Mouse (Mus musculus) lung, embryonic 14.5 days (tissue): ENCODE results near the gene Dlg2. TPM values are rescaled to one million over a fixed set of nuclear protein-coding genes. Genes with fewer than 3 reads are reported as not detected.

Source experiments
- ATAC-seq: fragments of 200-750 bp; cut with Nextera tagmentation; 2 replicates; pipeline ENCODE4 v1.8.0; 2017; ENCODE audit warnings: mild to moderate bottlenecking, moderate TSS enrichment, moderate library complexity; ENCODE audit not compliant: insufficient read depth
- DNase-seq: peaks from one replicate; pipeline ENCODE4 v3.0.0-alpha.2; 2015
- H3K27ac ChIP-seq: fragments of 300-500 bp; sonication (generic); 2 replicates; pipeline ENCODE4 v1.5.1; 2014; ENCODE audit warnings: low read depth, mild to moderate bottlenecking, moderate library complexity
- H3K27me3 ChIP-seq: fragments of 300-500 bp; sonication (generic); 2 replicates; pipeline ENCODE4 v1.6.1; 2014; ENCODE audit warnings: low read length, control low read depth; ENCODE audit not compliant: insufficient read depth
- H3K36me3 ChIP-seq: fragments of 300-500 bp; sonication (generic); 2 replicates; pipeline ENCODE4 v1.6.1; 2014; ENCODE audit warnings: control low read depth; ENCODE audit not compliant: insufficient read depth
- H3K4me1 ChIP-seq: fragments of 300-500 bp; sonication (generic); 2 replicates; pipeline ENCODE4 v1.6.1; 2014; ENCODE audit warnings: antibody characterized with exemption, control low read depth; ENCODE audit not compliant: insufficient read depth
- H3K4me2 ChIP-seq: fragments of 300-500 bp; sonication (generic); 2 replicates; pipeline ENCODE4 v1.6.1; 2014; ENCODE audit warnings: mild to moderate bottlenecking
- H3K4me3 ChIP-seq: fragments of 300-500 bp; sonication (generic); 2 replicates; pipeline ENCODE4 v1.5.1; 2014; ENCODE audit warnings: low read depth, low read length
- H3K9ac ChIP-seq: fragments of 300-500 bp; sonication (generic); 2 replicates; pipeline ENCODE4 v1.6.1; 2014
- H3K9me3 ChIP-seq: fragments of 300-500 bp; sonication (generic); 2 replicates; pipeline ENCODE4 v1.6.1; 2016; ENCODE audit warnings: low read depth, low read length, control low read depth
- CTCF ChIP-seq: IDR thresholded peaks from 2 replicates; pipeline ENCODE4 v1.5.1; 2016; ENCODE audit warnings: antibody characterized with exemption, low read depth
- WGBS: fragments of 180-500 bp; shearing (Covaris S2); extraction: QIAGEN DNeasy Blood & Tissue Kit; methylation state at CpG from one replicate; pipeline ENCODE4 v1.1.7; 2014; 5-methylcytosine and 5-hydroxymethylcytosine counted together
- polyA plus RNA-seq: library from polyadenylated mRNA; unstranded; fragments of >200 nt; fragmentation: Nextera tagmentation; extraction: Ambion mirVana; gene quantifications from 2 replicates; pipeline ENCODE4 v1.2.1, GENCODE M21; 2014

The Dlg2 gene
- polyA plus RNA-seq, 1 experiment from 2014 or later, result 0.25 TPM

DNA sequence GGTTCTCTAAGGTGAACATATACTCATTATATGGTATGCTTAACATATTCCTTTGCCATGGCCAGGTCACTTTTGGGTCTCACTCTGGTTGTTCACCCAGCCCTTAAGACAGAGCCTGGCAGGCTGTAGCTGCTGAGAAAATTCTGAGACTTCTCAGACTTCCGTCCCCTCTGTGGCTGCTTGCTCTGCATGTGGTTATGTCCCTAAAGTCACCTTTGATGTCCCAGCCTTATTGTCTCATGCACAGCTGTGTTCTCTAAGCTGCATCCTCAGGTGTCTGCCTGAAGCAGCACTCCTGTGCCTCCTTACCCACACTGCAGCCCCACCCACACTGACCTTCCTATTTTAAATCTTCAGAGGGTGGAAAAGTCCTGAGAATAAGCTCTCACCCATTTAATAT, 1922.4 kb downstream of the Dlg2 start:
- H3K4me3 ChIP-seq, result no peak overlapping the region
- H3K9me3 ChIP-seq, result no peaks in the 10 kb centered on the region
- no peak overlapping the region for H3K9ac ChIP-seq
- no peaks in the 10 kb centered on the region for H3K36me3 ChIP-seq
- ATAC-seq, result no peak
- no peaks in the 10 kb centered on the region for H3K27me3 ChIP-seq
- H3K4me2 ChIP-seq, result no peak overlapping the region
- 68% methylated on average over 1 of the region's 1 CpGs for WGBS
- TF ChIP-seq CTCF, result no peak
- no peak overlapping the region for H3K27ac ChIP-seq
- no peak for DNase-seq
- no peaks in the 10 kb centered on the region for H3K4me1 ChIP-seq

DNA sequence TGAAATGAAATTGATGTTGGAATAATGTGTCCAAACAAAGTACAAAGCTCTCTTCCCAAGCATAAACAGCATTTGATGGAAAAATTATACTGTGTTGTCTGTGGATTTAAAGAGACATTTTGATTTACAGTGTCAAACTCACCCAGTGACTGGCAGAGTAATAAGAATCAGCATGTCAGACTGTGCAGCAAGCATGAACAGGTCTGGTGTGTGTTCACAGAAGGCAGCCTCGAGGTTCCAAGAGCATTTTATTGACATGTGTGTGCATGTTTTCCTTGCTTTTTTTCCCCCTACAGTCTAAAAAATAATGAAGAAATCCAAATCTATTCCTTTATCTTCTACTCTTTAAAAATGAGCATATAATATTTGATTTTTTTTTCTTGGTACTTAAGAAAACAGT, 1924.1 kb downstream of the Dlg2 start:
- TF ChIP-seq CTCF, result no peak
- ATAC-seq (no peak), DNase-seq (no peak)
- Histone ChIP-seq H3K9ac (no peak overlapping the region), H3K9me3 (no peaks in the 10 kb centered on the region), H3K4me2 (no peak overlapping the region), H3K4me3 (no peak overlapping the region), H3K27ac (no peak overlapping the region), H3K36me3 (no peaks in the 10 kb centered on the region), H3K27me3 (no peaks in the 10 kb centered on the region), H3K4me1 (no peaks in the 10 kb centered on the region)
- 45% methylated on average over 1 of the region's 1 CpGs for WGBS

DNA sequence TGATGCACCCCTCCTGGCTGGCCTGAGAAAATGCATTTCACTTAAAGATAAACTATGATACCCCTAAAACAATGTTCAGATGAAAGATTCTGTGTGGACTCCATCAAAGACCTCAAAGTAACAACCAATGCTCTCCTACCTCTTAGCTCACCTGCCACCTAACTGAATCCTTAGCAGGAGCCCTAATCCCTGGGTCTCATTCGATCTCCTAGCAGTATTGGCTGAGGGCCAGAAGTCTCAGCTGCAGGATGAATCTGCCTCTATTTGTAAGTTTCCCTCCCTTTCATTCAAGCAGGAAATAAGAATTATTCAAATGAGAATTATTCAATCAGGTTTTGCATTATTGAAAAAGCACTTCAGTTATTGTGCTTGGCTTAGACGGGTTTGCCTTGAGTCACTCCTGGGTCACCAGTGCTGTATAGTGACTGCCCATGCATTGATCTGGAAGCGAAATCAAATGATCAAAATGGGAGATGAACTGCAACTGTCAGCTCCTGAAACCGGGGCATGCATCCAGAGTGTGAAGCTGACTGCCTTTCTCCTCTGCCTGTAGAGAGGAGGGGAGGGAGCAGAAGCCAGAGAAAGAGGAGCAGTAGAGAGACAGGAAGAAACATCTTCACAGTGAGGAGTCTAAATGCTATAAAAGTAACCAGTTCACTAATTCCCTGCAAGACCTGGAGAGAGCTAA, 1924.7 kb downstream of the Dlg2 start:
- no peaks in the 10 kb centered on the region for H3K36me3 ChIP-seq
- no peak for TF ChIP-seq CTCF
- no peak overlapping the region for H3K27ac ChIP-seq
- ATAC-seq, result no peak
- H3K27me3 ChIP-seq, result no peaks in the 10 kb centered on the region
- no peak overlapping the region for H3K4me2 ChIP-seq
- no peak overlapping the region for H3K4me3 ChIP-seq
- H3K9me3 ChIP-seq, result no peaks in the 10 kb centered on the region
- WGBS, result 55% methylated on average over 4 of the region's 4 CpGs
- no peak overlapping the region for H3K9ac ChIP-seq
- no peak for DNase-seq
- H3K4me1 ChIP-seq, result no peaks in the 10 kb centered on the region

DNA sequence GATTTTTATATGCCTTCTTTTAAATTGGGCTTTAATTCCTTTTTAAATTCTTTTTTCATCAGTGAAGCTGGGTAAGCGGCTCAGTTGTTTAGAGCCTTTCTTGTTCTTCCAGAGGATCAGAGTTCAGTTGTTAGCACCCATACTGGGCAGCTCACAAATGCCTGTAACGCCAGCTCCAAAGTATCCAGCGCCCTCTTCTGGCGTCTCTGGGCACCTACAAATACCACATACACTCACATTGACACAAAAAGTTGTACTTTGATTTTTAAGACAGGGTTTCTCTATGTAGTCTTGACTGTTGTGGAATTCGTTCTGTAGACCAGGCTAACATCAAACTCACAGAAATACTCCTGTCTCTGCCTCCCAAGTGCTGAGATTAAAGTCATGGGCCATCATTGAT, 1932.0 kb downstream of the Dlg2 start:
- ATAC-seq (no peak), DNase-seq (no peak)
- no peak overlapping the region for H3K4me2 ChIP-seq
- H3K36me3 ChIP-seq, result no peaks in the 10 kb centered on the region
- no peak overlapping the region for H3K4me3 ChIP-seq
- no peak for TF ChIP-seq CTCF
- H3K4me1 ChIP-seq, result no peaks in the 10 kb centered on the region
- H3K27me3 ChIP-seq, result no peaks in the 10 kb centered on the region
- H3K9ac ChIP-seq, result no peak overlapping the region
- H3K27ac ChIP-seq, result no peak overlapping the region
- H3K9me3 ChIP-seq, result no peaks in the 10 kb centered on the region
- WGBS, result 66% methylated on average over 5 of the region's 5 CpGs

DNA sequence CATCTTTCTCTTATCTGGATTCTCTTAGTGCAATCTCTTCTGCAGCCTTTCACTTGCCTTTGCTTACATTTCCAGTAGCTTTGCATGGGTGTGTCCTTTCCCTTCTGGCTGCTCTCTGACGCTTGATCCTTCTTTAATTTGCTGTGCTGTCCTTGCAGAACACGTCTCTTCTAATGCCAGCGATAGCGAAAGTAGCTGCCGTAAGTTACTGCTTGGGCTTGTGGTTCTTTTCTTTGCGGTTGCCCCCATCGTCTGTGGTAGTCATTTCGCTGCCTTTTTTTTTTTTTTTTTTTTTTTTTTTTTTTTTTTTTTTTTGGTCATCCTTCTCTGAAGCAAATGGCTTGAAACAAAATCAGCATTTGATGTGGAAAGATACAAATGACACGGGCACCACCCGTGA, 1944.0 kb downstream of the Dlg2 start:
- Histone ChIP-seq H3K4me1 (no peaks in the 10 kb centered on the region), H3K9me3 (no peaks in the 10 kb centered on the region), H3K36me3 (no peaks in the 10 kb centered on the region), H3K27ac (no peak overlapping the region), H3K9ac (no peak overlapping the region), H3K4me3 (no peak overlapping the region), H3K27me3 (no peaks in the 10 kb centered on the region), H3K4me2 (no peak overlapping the region)
- ATAC-seq (no peak), DNase-seq (no peak)
- WGBS, result 65% methylated on average over 10 of the region's 10 CpGs
- no peak for TF ChIP-seq CTCF

DNA sequence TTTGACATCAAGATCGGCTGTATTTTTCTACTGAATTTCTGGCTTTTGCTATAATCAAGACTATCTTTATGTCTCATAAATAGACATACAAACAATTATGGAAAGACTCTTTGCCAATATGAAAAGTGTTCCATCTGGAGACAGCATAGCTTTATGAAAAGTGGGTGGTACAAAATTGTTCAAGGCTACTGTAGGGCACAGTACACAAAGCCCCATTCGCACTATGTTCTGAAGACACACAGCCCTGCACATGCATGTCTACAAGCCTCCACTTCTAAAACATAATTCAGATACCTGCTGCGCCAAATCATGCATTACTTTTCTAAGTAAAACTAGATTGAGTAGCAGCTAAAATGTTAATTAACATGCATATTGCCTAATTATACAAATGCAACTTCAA, 1946.5 kb downstream of the Dlg2 start:
- Histone ChIP-seq H3K27ac (no peak overlapping the region), H3K4me1 (no peaks in the 10 kb centered on the region), H3K36me3 (no peaks in the 10 kb centered on the region), H3K27me3 (no peaks in the 10 kb centered on the region), H3K9me3 (no peaks in the 10 kb centered on the region), H3K4me2 (no peak overlapping the region), H3K4me3 (no peak overlapping the region), H3K9ac (no peak overlapping the region)
- TF ChIP-seq CTCF, result no peak
- 92% methylated on average over 3 of the region's 3 CpGs for WGBS
- no peak for DNase-seq
- ATAC-seq, result no peak

DNA sequence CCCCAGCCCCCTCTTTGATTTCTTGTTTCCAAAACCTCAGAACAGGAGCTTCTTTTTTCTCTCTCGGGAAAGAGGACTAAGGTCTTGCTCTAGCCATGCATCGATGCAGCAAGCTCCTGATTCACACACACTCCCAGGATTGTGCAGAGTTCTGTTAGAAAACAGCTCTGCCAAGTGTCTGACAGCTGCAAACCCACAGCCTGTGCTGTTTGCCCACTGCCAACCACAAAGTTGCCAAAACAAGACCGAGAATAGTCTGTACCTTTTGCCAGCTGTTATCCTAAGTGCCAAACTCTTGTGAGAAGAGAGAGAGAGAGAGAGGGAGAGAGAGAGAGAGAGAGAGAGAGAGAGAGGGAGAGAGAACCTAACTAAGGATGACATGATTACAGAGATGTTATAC, 1948.2 kb downstream of the Dlg2 start:
- Histone ChIP-seq H3K4me2 (no peak overlapping the region), H3K9ac (no peak overlapping the region), H3K4me3 (no peak overlapping the region), H3K4me1 (no peaks in the 10 kb centered on the region), H3K9me3 (no peaks in the 10 kb centered on the region), H3K36me3 (no peaks in the 10 kb centered on the region), H3K27me3 (no peaks in the 10 kb centered on the region), H3K27ac (no peak overlapping the region)
- ATAC-seq, result no peak
- 63% methylated on average over 3 of the region's 3 CpGs for WGBS
- DNase-seq, result no peak
- TF ChIP-seq CTCF, result no peak

DNA sequence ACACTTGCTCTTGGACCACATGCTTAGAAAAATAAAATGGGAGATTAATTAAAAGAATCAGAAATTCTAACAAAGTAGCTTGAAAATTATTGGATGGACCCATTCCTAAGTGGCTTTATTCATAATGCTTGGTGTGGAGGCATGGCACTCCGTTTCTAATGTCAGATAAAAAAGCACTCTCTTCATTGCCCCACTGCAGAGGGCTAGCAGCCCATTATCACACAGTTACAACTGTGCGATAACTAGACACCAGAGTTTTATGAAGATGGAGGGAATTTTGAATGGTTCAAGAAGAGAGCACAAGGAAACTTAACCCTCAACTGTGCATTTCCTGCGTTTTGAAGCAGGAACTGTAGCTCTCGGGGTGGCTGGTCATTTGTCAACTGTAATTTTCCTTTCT, 1950.8 kb downstream of the Dlg2 start:
- ATAC-seq, result no peak
- no peak for TF ChIP-seq CTCF
- H3K27ac ChIP-seq, result no peak overlapping the region
- no peaks in the 10 kb centered on the region for H3K36me3 ChIP-seq
- no peak overlapping the region for H3K4me2 ChIP-seq
- H3K9ac ChIP-seq, result no peak overlapping the region
- H3K27me3 ChIP-seq, result no peaks in the 10 kb centered on the region
- no peaks in the 10 kb centered on the region for H3K9me3 ChIP-seq
- no peak overlapping the region for H3K4me3 ChIP-seq
- H3K4me1 ChIP-seq, result no peaks in the 10 kb centered on the region
- 43% methylated on average over 4 of the region's 4 CpGs for WGBS
- DNase-seq, result no peak
